Mouse (Mus musculus): ENCODE results near the gene Wdr73. TPM values are rescaled to one million over a fixed set of nuclear protein-coding genes. Genes with fewer than 3 reads are reported as not detected.

Gene Wdr73
- polyA plus RNA-seq, 1 experiment from 2014 or later: 21.6 TPM

DNA sequence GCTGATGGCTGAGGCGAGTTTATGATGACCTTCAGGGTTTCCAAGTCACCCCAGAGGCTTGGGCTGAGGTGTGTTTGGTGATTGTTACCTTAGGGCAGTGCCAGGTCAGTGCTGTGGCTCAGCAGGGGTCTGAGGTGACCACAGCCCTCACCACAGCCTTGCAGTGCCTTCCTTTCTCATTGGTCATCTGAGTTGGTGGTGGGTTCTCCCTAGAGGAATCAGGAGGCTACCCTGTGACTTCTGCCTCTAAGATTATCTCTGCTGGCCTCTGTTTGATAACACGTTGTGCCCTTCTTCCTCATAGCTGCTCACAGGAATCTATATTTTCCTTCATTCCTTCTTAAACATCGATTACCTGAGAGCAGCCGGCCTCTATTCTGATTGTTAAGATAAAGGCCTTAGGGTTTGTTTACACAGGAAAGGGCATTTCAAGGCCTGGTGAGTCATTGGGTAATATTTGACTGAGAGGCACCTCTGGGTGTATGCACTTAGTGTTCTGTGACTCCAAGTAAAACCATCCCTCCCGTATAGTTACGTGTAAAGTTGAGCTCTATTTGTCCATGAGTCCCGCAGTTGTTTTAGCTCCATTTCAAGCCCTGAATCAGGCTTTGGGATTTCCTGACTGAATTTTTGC is 34.4 kb downstream of the Wdr73 start:
- Histone ChIP-seq H3K4me1 (ENCODE audit: control insufficient read depth, insufficient read depth, low read length) (peaks cover 17% of the 10 kb centered on the region), H3K9me3 (replicated peaks; ENCODE audit: control insufficient read depth, low read length) (no peaks in the 10 kb centered on the region), H3K27ac (ENCODE audit: low read depth, low read length) (no peak overlapping the region), H3K9ac (ENCODE audit: low read depth, low read length) (no peak overlapping the region), H3K4me2 (no peak overlapping the region), H3K27me3 (ENCODE audit: control insufficient read depth, insufficient read depth, low read length) (no peaks in the 10 kb centered on the region), H3K4me3 (ENCODE audit: low read depth, low read length) (no peak overlapping the region), H3K36me3 (ENCODE audit: control insufficient read depth, insufficient read depth, low read length) (peaks cover 41% of the 10 kb centered on the region)
- WGBS (ENCODE audit: insufficient replicate concordance): 63% methylated on average over 7 of the region's 7 CpGs
- no peak for ATAC-seq (replicated peaks; ENCODE audit: insufficient number of reproducible peaks, low FRiP score, low TSS enrichment)

DNA sequence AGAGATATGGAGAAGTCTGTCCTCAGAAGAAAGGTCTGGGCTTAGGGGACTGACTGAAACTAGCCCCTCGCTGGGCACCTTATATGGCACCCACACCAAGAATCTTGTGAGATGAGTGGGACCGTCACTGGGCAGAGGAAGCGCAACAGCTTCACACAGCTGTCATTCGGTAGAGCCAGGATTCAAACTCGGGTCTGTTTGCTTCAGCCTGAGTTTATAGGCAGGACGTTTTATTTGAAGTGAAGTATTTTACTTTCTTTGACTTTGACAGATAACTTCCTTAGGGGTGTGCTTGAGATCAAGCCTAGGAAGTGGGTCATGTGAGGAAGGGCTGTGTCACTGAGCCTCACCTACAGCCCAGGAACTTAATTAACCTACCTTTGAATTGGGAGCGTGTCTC is 35.5 kb downstream of the Wdr73 start:
- Histone ChIP-seq H3K27me3 (ENCODE audit: control insufficient read depth, insufficient read depth, low read length) (no peaks in the 10 kb centered on the region), H3K9ac (ENCODE audit: low read depth, low read length) (no peak overlapping the region), H3K27ac (ENCODE audit: low read depth, low read length) (peak overlapping the region; percentile 62; the same call in 1 of the 2 replicates), H3K36me3 (ENCODE audit: control insufficient read depth, insufficient read depth, low read length) (peaks cover 38% of the 10 kb centered on the region), H3K9me3 (replicated peaks; ENCODE audit: control insufficient read depth, low read length) (no peaks in the 10 kb centered on the region), H3K4me3 (ENCODE audit: low read depth, low read length) (no peak overlapping the region), H3K4me1 (ENCODE audit: control insufficient read depth, insufficient read depth, low read length) (peaks cover 19% of the 10 kb centered on the region), H3K4me2 (0 out of 2 replicates have a peak overlapping the region, but pooled peaks have one; percentile 25)
- 85% methylated on average over 7 of the region's 7 CpGs for WGBS (ENCODE audit: insufficient replicate concordance)
- no peak for ATAC-seq (replicated peaks; ENCODE audit: insufficient number of reproducible peaks, low FRiP score, low TSS enrichment)

DNA sequence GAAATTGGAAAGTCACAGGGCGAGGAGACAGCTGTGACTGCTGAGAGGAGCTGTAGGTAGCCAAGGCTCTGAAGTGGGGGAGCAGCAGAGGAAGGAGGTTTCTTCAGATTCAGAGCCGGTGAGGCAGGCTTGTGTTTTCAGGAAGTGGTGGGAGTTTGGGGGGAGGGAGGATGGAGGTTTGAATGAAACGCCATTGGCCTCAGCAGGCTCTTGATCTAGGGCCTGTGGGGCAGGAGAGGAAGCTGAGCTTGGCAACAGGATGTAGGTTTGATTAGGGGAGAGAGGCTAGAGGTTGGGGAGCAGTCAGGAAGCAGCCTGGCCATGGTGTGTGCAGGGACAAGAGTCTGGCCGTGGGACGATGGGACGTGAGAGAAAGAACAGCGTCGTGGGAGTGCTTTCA is 36.2 kb downstream of the Wdr73 start:
- Histone ChIP-seq H3K36me3 (ENCODE audit: control insufficient read depth, insufficient read depth, low read length) (peaks cover 33% of the 10 kb centered on the region), H3K27me3 (ENCODE audit: control insufficient read depth, insufficient read depth, low read length) (no peaks in the 10 kb centered on the region), H3K9me3 (replicated peaks; ENCODE audit: control insufficient read depth, low read length) (no peaks in the 10 kb centered on the region), H3K4me2 (peak overlapping the region; percentile 25; the same call in 1 of the 2 replicates), H3K27ac (ENCODE audit: low read depth, low read length) (peak overlapping the region; percentile 62), H3K4me1 (ENCODE audit: control insufficient read depth, insufficient read depth, low read length) (peaks cover 21% of the 10 kb centered on the region), H3K9ac (ENCODE audit: low read depth, low read length) (no peak overlapping the region), H3K4me3 (ENCODE audit: low read depth, low read length) (no peak overlapping the region)
- no peak for ATAC-seq (replicated peaks; ENCODE audit: insufficient number of reproducible peaks, low FRiP score, low TSS enrichment)
- 53% methylated on average over 8 of the region's 8 CpGs for WGBS (ENCODE audit: insufficient replicate concordance)

DNA sequence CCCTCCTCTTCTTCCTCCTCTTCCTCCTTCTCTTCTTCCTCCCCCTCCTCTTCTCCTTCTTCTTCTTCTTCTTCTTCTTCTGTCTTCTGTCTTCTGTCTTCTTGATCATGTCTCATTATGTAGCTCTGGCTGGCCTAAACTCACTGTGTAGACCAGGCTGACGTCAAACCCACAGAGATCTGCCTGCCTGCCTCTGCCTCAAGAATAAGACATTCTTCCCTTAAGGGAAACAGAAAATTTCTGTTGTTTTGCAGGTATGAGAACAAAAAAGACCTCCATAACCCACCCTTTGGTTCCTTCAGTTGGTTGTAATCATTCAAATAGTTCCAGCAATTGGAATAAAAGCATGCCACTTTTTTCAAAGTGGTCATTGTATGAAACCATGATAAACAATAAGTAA is 36.9 kb downstream of the Wdr73 start:
- Histone ChIP-seq H3K27me3 (ENCODE audit: control insufficient read depth, insufficient read depth, low read length) (no peaks in the 10 kb centered on the region), H3K4me3 (ENCODE audit: low read depth, low read length) (no peak overlapping the region), H3K27ac (ENCODE audit: low read depth, low read length) (peak overlapping the region; percentile 62; the same call in 1 of the 2 replicates), H3K4me2 (no peak overlapping the region), H3K4me1 (ENCODE audit: control insufficient read depth, insufficient read depth, low read length) (peaks cover 23% of the 10 kb centered on the region), H3K9ac (ENCODE audit: low read depth, low read length) (no peak overlapping the region), H3K36me3 (ENCODE audit: control insufficient read depth, insufficient read depth, low read length) (peaks cover 27% of the 10 kb centered on the region), H3K9me3 (replicated peaks; ENCODE audit: control insufficient read depth, low read length) (no peaks in the 10 kb centered on the region)
- 65% methylated on average over 1 of the region's 1 CpGs for WGBS (ENCODE audit: insufficient replicate concordance)
- ATAC-seq (replicated peaks; ENCODE audit: insufficient number of reproducible peaks, low FRiP score, low TSS enrichment): no peak

DNA sequence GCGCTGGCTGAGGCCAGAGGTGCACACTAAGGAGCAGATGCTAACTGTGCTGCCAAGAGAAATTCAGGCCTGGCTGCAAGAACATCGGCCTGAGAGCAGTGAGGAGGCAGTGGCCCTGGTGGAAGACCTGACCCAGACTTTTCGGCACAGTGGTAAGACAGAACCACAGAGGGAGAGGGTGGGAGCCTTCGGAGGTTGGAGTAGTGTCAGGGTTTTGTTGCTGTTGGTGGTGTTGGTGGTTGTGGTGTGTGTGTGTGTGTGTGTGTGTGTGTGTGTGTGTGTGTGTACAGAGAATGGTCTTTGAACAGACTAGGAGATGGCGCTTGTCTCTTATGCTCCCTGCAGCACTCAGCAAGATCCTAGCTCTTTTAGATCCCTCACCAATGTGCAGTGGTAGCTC is 37.5 kb downstream of the Wdr73 start:
- no peak for ATAC-seq (replicated peaks; ENCODE audit: insufficient number of reproducible peaks, low FRiP score, low TSS enrichment)
- H3K36me3 ChIP-seq (ENCODE audit: control insufficient read depth, insufficient read depth, low read length): peaks cover 24% of the 10 kb centered on the region
- H3K4me3 ChIP-seq (ENCODE audit: low read depth, low read length): no peak overlapping the region
- no peaks in the 10 kb centered on the region for H3K27me3 ChIP-seq (ENCODE audit: control insufficient read depth, insufficient read depth, low read length)
- 91% methylated on average over 5 of the region's 5 CpGs for WGBS (ENCODE audit: insufficient replicate concordance)
- H3K9me3 ChIP-seq (replicated peaks; ENCODE audit: control insufficient read depth, low read length): no peaks in the 10 kb centered on the region
- peaks cover 23% of the 10 kb centered on the region for H3K4me1 ChIP-seq (ENCODE audit: control insufficient read depth, insufficient read depth, low read length)
- H3K4me2 ChIP-seq: peak overlapping the region; percentile 4; the same call in 1 of the 2 replicates
- no peak overlapping the region for H3K9ac ChIP-seq (ENCODE audit: low read depth, low read length)
- H3K27ac ChIP-seq (ENCODE audit: low read depth, low read length): no peak overlapping the region

DNA sequence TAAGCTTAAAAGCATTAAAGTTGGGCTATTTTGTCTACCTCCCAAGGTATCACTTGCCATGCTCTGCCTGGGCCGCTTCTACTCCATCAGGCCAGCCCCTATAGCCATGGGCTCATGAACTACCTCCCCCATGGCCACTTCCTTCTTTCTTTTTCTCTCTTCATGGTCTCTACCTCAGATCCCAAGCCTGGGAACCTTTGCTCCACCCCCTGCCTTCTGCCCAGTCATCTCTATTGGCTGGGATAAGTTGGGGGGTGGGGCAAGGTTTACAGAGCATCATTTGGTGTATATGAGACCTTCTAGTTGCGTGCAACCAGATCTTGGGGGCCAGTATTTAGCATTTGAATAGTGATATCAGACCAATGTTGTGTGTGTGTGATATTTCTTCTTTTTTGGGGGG is 38.6 kb downstream of the Wdr73 start:
- Histone ChIP-seq H3K4me1 (ENCODE audit: control insufficient read depth, insufficient read depth, low read length) (peaks cover 23% of the 10 kb centered on the region), H3K36me3 (ENCODE audit: control insufficient read depth, insufficient read depth, low read length) (peaks cover 13% of the 10 kb centered on the region), H3K4me3 (ENCODE audit: low read depth, low read length) (no peak overlapping the region), H3K27ac (ENCODE audit: low read depth, low read length) (no peak overlapping the region), H3K27me3 (ENCODE audit: control insufficient read depth, insufficient read depth, low read length) (no peaks in the 10 kb centered on the region), H3K4me2 (no peak overlapping the region), H3K9me3 (replicated peaks; ENCODE audit: control insufficient read depth, low read length) (no peaks in the 10 kb centered on the region), H3K9ac (ENCODE audit: low read depth, low read length) (no peak overlapping the region)
- 83% methylated on average over 2 of the region's 2 CpGs for WGBS (ENCODE audit: insufficient replicate concordance)
- ATAC-seq (replicated peaks; ENCODE audit: insufficient number of reproducible peaks, low FRiP score, low TSS enrichment): no peak

DNA sequence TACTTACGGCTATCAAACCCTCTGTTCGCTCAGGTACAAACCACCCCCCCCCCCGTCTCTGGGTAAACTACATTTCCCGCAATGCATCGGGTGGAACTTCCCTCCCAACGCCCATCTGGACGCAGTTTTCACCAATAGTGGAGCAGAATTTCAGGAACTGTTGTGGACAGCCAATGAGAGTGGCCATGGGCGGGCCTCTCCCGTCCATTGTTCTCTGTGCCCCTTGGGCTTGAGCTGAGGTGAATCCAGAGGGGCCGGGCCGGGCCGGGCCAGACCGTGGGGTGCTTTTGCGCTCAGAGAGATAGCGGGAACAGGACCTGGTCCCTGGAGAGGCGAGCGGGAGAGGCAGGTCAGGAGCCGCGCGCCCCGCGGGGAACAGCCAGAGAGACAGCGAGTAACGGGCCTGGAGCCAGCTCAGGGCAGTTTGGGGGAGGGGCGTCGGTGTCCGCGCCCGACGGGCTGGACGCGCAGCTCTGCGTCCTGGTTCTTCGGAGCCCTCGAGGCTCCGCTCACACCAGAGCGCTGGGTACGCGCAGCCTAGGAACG is 40.3 kb downstream of the Wdr73 start, which contains the start of gene Zscan2:
Gene Zscan2, plus strand, starts transcription at position 192 of the 546 bp plus-strand sequence.
- peak within 1 kb of the TSS; percentile 78 for H3K4me3 ChIP-seq (ENCODE audit: low read depth, low read length)
- H3K4me2 ChIP-seq: peak within 1 kb of the TSS; percentile 95
- peak within 1 kb of the TSS; percentile 84 for H3K27ac ChIP-seq (ENCODE audit: low read depth, low read length)
- peaks cover 23% of the 10 kb centered on the region for H3K4me1 ChIP-seq (ENCODE audit: control insufficient read depth, insufficient read depth, low read length)
- ATAC-seq (replicated peaks; ENCODE audit: insufficient number of reproducible peaks, low FRiP score, low TSS enrichment): peak; percentile 94
- WGBS (ENCODE audit: insufficient replicate concordance): under 1% methylated on average over 40 of the region's 40 CpGs
- peak within 1 kb of the TSS; percentile 94 for H3K9ac ChIP-seq (ENCODE audit: low read depth, low read length)
- H3K27me3 ChIP-seq (ENCODE audit: control insufficient read depth, insufficient read depth, low read length): no peaks in the 10 kb centered on the region
- H3K36me3 ChIP-seq (ENCODE audit: control insufficient read depth, insufficient read depth, low read length): peaks cover 9% of the 10 kb centered on the region
- no peaks in the 10 kb centered on the region for H3K9me3 ChIP-seq (replicated peaks; ENCODE audit: control insufficient read depth, low read length)

DNA sequence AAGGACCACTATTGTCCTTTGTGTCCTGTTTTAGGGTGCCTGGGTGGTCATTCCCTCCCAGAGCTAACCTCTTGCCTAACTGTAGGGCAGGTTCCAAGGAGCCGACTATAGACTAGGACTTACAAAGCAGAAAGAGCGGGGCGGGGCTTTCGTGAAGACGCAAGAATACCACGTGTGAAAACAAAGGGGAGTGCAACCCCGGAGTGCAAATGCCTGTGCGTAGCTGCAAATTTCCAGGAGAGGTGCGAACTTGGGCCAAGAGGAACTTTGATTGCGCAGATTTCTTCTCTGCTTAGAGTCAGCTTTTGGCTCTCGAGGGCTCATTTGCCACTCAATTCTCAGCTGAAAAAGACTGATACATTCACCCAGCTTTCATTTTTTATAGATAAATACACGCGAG is 40.8 kb downstream of the Wdr73 start:
- peak; percentile 68; the same call in 1 of the 2 replicates for ATAC-seq (replicated peaks; ENCODE audit: insufficient number of reproducible peaks, low FRiP score, low TSS enrichment)
- H3K36me3 ChIP-seq (ENCODE audit: control insufficient read depth, insufficient read depth, low read length): peaks cover 5% of the 10 kb centered on the region
- H3K9ac ChIP-seq (ENCODE audit: low read depth, low read length): peak overlapping the region; percentile 94
- no peaks in the 10 kb centered on the region for H3K9me3 ChIP-seq (replicated peaks; ENCODE audit: control insufficient read depth, low read length)
- under 1% methylated on average over 13 of the region's 13 CpGs for WGBS (ENCODE audit: insufficient replicate concordance)
- peaks cover 23% of the 10 kb centered on the region for H3K4me1 ChIP-seq (ENCODE audit: control insufficient read depth, insufficient read depth, low read length)
- H3K27ac ChIP-seq (ENCODE audit: low read depth, low read length): no peak overlapping the region
- no peaks in the 10 kb centered on the region for H3K27me3 ChIP-seq (ENCODE audit: control insufficient read depth, insufficient read depth, low read length)
- peak overlapping the region; percentile 78 for H3K4me3 ChIP-seq (ENCODE audit: low read depth, low read length)
- peak overlapping the region; percentile 95 for H3K4me2 ChIP-seq

DNA sequence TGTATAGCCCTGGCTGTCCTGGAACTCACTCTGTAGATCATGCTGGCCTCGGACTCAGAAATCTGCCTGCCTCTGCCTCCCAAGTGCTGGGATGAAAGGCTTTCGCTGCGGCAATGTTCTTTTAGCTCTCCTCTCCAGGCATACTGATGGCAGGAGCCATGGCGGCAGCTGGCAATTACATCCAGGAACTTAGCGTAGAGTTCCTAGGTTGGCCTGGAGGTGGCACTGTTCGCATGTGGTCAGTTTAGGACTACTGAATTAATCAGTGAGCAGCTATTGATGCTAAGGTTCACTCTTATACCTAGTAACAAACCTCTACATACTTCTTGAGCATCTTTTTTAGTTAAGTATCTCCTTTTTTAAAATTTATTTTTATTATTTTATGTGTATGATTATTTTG is 43.9 kb downstream of the Wdr73 start:
- H3K4me3 ChIP-seq (ENCODE audit: low read depth, low read length): no peak overlapping the region
- no peaks in the 10 kb centered on the region for H3K36me3 ChIP-seq (ENCODE audit: control insufficient read depth, insufficient read depth, low read length)
- peaks cover 11% of the 10 kb centered on the region; the same call in 1 of the 2 replicates for H3K4me1 ChIP-seq (ENCODE audit: control insufficient read depth, insufficient read depth, low read length)
- no peak for ATAC-seq (replicated peaks; ENCODE audit: insufficient number of reproducible peaks, low FRiP score, low TSS enrichment)
- no peaks in the 10 kb centered on the region for H3K27me3 ChIP-seq (ENCODE audit: control insufficient read depth, insufficient read depth, low read length)
- no peak overlapping the region for H3K27ac ChIP-seq (ENCODE audit: low read depth, low read length)
- WGBS (ENCODE audit: insufficient replicate concordance): 18% methylated on average over 6 of the region's 6 CpGs
- H3K9me3 ChIP-seq (replicated peaks; ENCODE audit: control insufficient read depth, low read length): no peaks in the 10 kb centered on the region
- no peak overlapping the region for H3K4me2 ChIP-seq
- no peak overlapping the region for H3K9ac ChIP-seq (ENCODE audit: low read depth, low read length)

Data from heart, embryonic 11.5 days (tissue).